Mouse (Mus musculus) MEL (cell line): ENCODE measurements around the gene Tmem44. TPM values are rescaled to one million over a fixed set of nuclear protein-coding genes. Genes with fewer than 3 reads are reported as not detected.

Source experiments
- DNase-seq: peaks from one replicate; pipeline ENCODE4 v3.0.0; 2011; ENCODE audit warnings: low read depth, low spot score
- H3K27ac ChIP-seq: 2 replicates; pipeline ENCODE4 v1.5.1; 2012; ENCODE audit warnings: low read depth, mild to moderate bottlenecking, control low read depth, low read length, moderate library complexity; ENCODE audit not compliant: control insufficient read depth
- H3K27me3 ChIP-seq, 2 experiments: fragments of 150-350 bp in 1 of 2; sonication (generic) in 1 of 2; 2 replicates each; pipeline ENCODE4 v1.6.1; 2012; ENCODE audit warnings: low read length in 2 of 2, mild to moderate bottlenecking in 2 of 2, improper control_type of control experiment in 1 of 2, moderate library complexity in 1 of 2; ENCODE audit not compliant: insufficient read depth in 2 of 2, control insufficient read depth in 1 of 2
- H3K36me3 ChIP-seq, 2 experiments: 2 replicates each; pipeline ENCODE4 v1.6.1; 2012 to 2014; ENCODE audit warnings: low read length in 2 of 2, improper control_type of control experiment in 1 of 2, inconsistent platforms in 1 of 2, mild to moderate bottlenecking in 1 of 2; ENCODE audit not compliant: insufficient read depth in 2 of 2, control insufficient read depth in 1 of 2
- H3K4me1 ChIP-seq, 2 experiments: fragments of 150-350 bp in 1 of 2; sonication (generic) in 1 of 2; 2 replicates each; pipeline ENCODE4 v1.6.1; 2012; ENCODE audit warnings: low read length in 2 of 2, improper control_type of control experiment in 1 of 2, mild to moderate bottlenecking in 1 of 2; ENCODE audit not compliant: insufficient read depth in 2 of 2, control insufficient read depth in 1 of 2
- H3K4me3 ChIP-seq, 2 experiments: fragments of 150-350 bp in 1 of 2; sonication (generic) in 1 of 2; 2 replicates each; pipeline ENCODE4 v1.5.1; 2012; ENCODE audit warnings: low read depth in 2 of 2, low read length in 2 of 2, mild to moderate bottlenecking in 2 of 2, moderate library complexity in 2 of 2, control low read depth in 1 of 2, improper control_type of control experiment in 1 of 2; ENCODE audit not compliant: control insufficient read depth in 1 of 2, insufficient read depth in 1 of 2
- H3K79me2 ChIP-seq: 2 replicates; pipeline ENCODE4 v1.6.1; 2012; ENCODE audit warnings: mild to moderate bottlenecking, low read length, moderate library complexity; ENCODE audit not compliant: control insufficient read depth, poor library complexity, insufficient read depth
- H3K9ac ChIP-seq: 2 replicates; pipeline ENCODE4 v1.6.1; 2012; ENCODE audit warnings: low read depth, mild to moderate bottlenecking, control low read depth, low read length, moderate library complexity; ENCODE audit not compliant: control insufficient read depth, poor library complexity, severe bottlenecking
- H3K9me3 ChIP-seq: fragments of 150-350 bp; sonication (generic); replicated peaks from 2 replicates; pipeline ENCODE4 v1.6.1; 2012; ENCODE audit warnings: mild to moderate bottlenecking, low read length, improper control_type of control experiment, moderate library complexity; ENCODE audit not compliant: insufficient read depth
- CHD2 ChIP-seq: IDR thresholded peaks from 2 replicates; pipeline ENCODE4 v1.6.1; 2011; ENCODE audit warnings: low read length, improper control_type of control experiment
- CTCF ChIP-seq, 3 experiments: IDR thresholded peaks in 2 of 3; conservative IDR thresholded peaks in 1 of 3; 2 replicates each; pipeline ENCODE4 v1.5.1; 2011 to 2012; ENCODE audit warnings: low read length in 3 of 3, low read depth in 2 of 3, mild to moderate bottlenecking in 2 of 3, improper control_type of control experiment in 1 of 3, inconsistent platforms in 1 of 3, mixed read lengths in 1 of 3, moderate library complexity in 1 of 3; ENCODE audit not compliant: control insufficient read depth in 1 of 3, insufficient read depth in 1 of 3, poor library complexity in 1 of 3, severe bottlenecking in 1 of 3
- EP300 ChIP-seq, 2 experiments: IDR thresholded peaks; 2 replicates each; pipeline ENCODE4 v1.6.1; 2011; ENCODE audit warnings: improper control_type of control experiment in 2 of 2, low read length in 2 of 2, low read depth in 1 of 2, mild to moderate bottlenecking in 1 of 2
- GABPA ChIP-seq: IDR thresholded peaks from 2 replicates; pipeline ENCODE4 v1.6.1; 2012; ENCODE audit warnings: low read depth, mild to moderate bottlenecking, inconsistent platforms, low read length, improper control_type of control experiment, moderate library complexity
- GATA1 ChIP-seq: IDR thresholded peaks from 2 replicates; pipeline ENCODE4 v1.6.1; 2011; ENCODE audit warnings: low read depth, low read length, improper control_type of control experiment
- KAT2A ChIP-seq: conservative IDR thresholded peaks from 2 replicates; pipeline ENCODE4 v1.6.1; 2012; ENCODE audit warnings: low read depth, low read length, improper control_type of control experiment, inconsistent platforms
- MAX ChIP-seq: IDR thresholded peaks from 2 replicates; pipeline ENCODE4 v1.6.1; 2011; ENCODE audit warnings: low read length, improper control_type of control experiment
- NELFE ChIP-seq: IDR thresholded peaks from 2 replicates; pipeline ENCODE4 v1.6.1; 2011; ENCODE audit warnings: low read depth, low read length, improper control_type of control experiment
- NRF1 ChIP-seq: IDR thresholded peaks from 2 replicates; pipeline ENCODE4 v1.6.1; 2014; ENCODE audit warnings: low read depth, mild to moderate bottlenecking, inconsistent platforms, low read length, improper control_type of control experiment, moderate library complexity; ENCODE audit not compliant: poor library complexity, insufficient read depth, severe bottlenecking
- POLR2AphosphoS5 ChIP-seq: IDR thresholded peaks from 2 replicates; pipeline ENCODE4 v1.6.1; 2012; ENCODE audit warnings: low read depth, borderline replicate concordance, mild to moderate bottlenecking, inconsistent platforms, low read length, moderate library complexity, mixed read lengths
- RAD21 ChIP-seq: IDR thresholded peaks from 2 replicates; pipeline ENCODE4 v1.6.1; 2011; ENCODE audit warnings: mild to moderate bottlenecking, low read depth, low read length, improper control_type of control experiment
- RCOR1 ChIP-seq: IDR thresholded peaks from 2 replicates; pipeline ENCODE4 v1.6.1; 2012; ENCODE audit warnings: low read depth, mild to moderate bottlenecking, inconsistent platforms, low read length, improper control_type of control experiment
- SIN3A ChIP-seq: IDR thresholded peaks from 2 replicates; pipeline ENCODE4 v1.6.1; 2012; ENCODE audit warnings: low read length, improper control_type of control experiment, inconsistent platforms
- UBTF ChIP-seq: IDR thresholded peaks from 2 replicates; pipeline ENCODE4 v1.6.1; 2012; ENCODE audit warnings: low read depth, mild to moderate bottlenecking, inconsistent platforms, low read length, improper control_type of control experiment, moderate library complexity, borderline replicate concordance; ENCODE audit not compliant: insufficient read depth
- USF1 ChIP-seq: IDR thresholded peaks from 2 replicates; pipeline ENCODE4 v1.6.1; 2014; ENCODE audit warnings: low read depth, mild to moderate bottlenecking, inconsistent platforms, low read length, improper control_type of control experiment, moderate library complexity
- USF2 ChIP-seq, 2 experiments: IDR thresholded peaks; 2 replicates each; pipeline ENCODE4 v1.6.1; 2011 to 2012; ENCODE audit warnings: improper control_type of control experiment in 2 of 2, low read length in 2 of 2, borderline replicate concordance in 1 of 2, inconsistent platforms in 1 of 2, low read depth in 1 of 2, mild to moderate bottlenecking in 1 of 2; ENCODE audit not compliant: insufficient read depth in 1 of 2
- ZC3H11A ChIP-seq: IDR thresholded peaks from 2 replicates; pipeline ENCODE4 v1.6.1; 2012; ENCODE audit warnings: low read depth, mild to moderate bottlenecking, inconsistent platforms, low read length, improper control_type of control experiment
- ZKSCAN1 ChIP-seq: IDR thresholded peaks from 2 replicates; pipeline ENCODE4 v1.6.1; 2012; ENCODE audit warnings: low read depth, mild to moderate bottlenecking, inconsistent platforms, low read length, improper control_type of control experiment, moderate library complexity
- ZNF384 ChIP-seq: IDR thresholded peaks from 2 replicates; pipeline ENCODE4 v1.6.1; 2012; ENCODE audit warnings: low read depth, mild to moderate bottlenecking, inconsistent platforms, low read length, improper control_type of control experiment
- polyA plus RNA-seq, 2 experiments: library from polyadenylated mRNA; stranded (reverse) in 1 of 2; unstranded in 1 of 2; fragments of >175 nt in 1 of 2; fragments of >200 nt in 1 of 2; gene quantifications; 2 replicates each; pipeline versions ENCODE4 v1.2.1 to v1.2.4; 2012; ENCODE audit warnings: low replicate concordance in 2 of 2, low read depth in 1 of 2; ENCODE audit not compliant: insufficient read length in 2 of 2, insufficient read depth in 1 of 2, missing spikeins in 1 of 2
- total RNA-seq: library from RNA; depleted of rRNA; stranded (reverse); fragments of 300-350 nt; gene quantifications from 2 replicates; pipeline ENCODE4 v1.2.3, GENCODE M21; 2012

The Tmem44 gene
- total and polyA plus RNA-seq, 3 experiments = 0.50 to 1.4 TPM; not detected in 1

- Histone ChIP-seq H3K36me3 (peaks cover 0 to 6% of the 10 kb centered on the region in 2 experiments; a peak in 2 of 4 replicates), H3K79me2 (peaks cover 4% of the 10 kb centered on the region), H3K27me3 (peaks cover 0 to 1% of the 10 kb centered on the region in 2 experiments; a peak in 2 of 4 replicates), H3K27ac (no peak overlapping the region), H3K9me3 (no peaks in the 10 kb centered on the region), H3K4me3 (no peak overlapping the region), H3K9ac (no peak overlapping the region), H3K4me1 (peaks cover 0 to 2% of the 10 kb centered on the region in 2 experiments; a peak in 3 of 4 replicates)
- DNase-seq = peak; percentile 43
- TF ChIP-seq POLR2AphosphoS5 (no peak), RCOR1 (peak; percentile 28; the same call in 1 of the 2 replicates), CTCF (IDR thresholded peaks at IDR 0.05 in 2 of 3, conservative IDR thresholded peaks at IDR 0.05 in 1 of 3; ENCODE audit: control insufficient read depth in 1 of 3, insufficient read depth in 1 of 3, low read depth in 2 of 3, low read length in 3 of 3, poor library complexity in 1 of 3, severe bottlenecking in 1 of 3) (peak; percentile 55 to 75 (median 64)), MAX (no peak), NRF1 (no peak)
These were observed 41.3 kb upstream of the Tmem44 start for GRCm38 (mm10) chr16:30591990-30592389.

- H3K79me2 ChIP-seq = peaks cover 16% of the 10 kb centered on the region
- no peak overlapping the region for H3K27ac ChIP-seq
- H3K9ac ChIP-seq = no peak overlapping the region
- H3K27me3 ChIP-seq = peaks cover 0 to 1% of the 10 kb centered on the region in 2 experiments; a peak in 2 of 4 replicates
- no peak overlapping the region for H3K4me3 ChIP-seq
- peaks cover 2 to 5% of the 10 kb centered on the region in 2 experiments for H3K4me1 ChIP-seq
- no peaks in the 10 kb centered on the region for H3K9me3 ChIP-seq
- DNase-seq = no peak
- H3K36me3 ChIP-seq = peaks cover 0 to 12% of the 10 kb centered on the region in 2 experiments
- TF ChIP-seq USF2 (IDR thresholded peaks at IDR 0.05; ENCODE audit: borderline replicate concordance in 1 of 2, insufficient read depth in 1 of 2, low read depth in 1 of 2, low read length in 2 of 2) = no peak
- peak; percentile 14 for TF ChIP-seq RAD21
- TF ChIP-seq, all 39 proteins: peak for 1
These were observed 39.9 kb upstream of the Tmem44 start for GRCm38 (mm10) chr16:30590264-30591209.

- Histone ChIP-seq H3K27me3 (no peaks in the 10 kb centered on the region), H3K4me3 (peak within 1 kb of the TSS; percentile 76 to 82), H3K79me2 (peaks cover 28% of the 10 kb centered on the region), H3K9ac (peak within 1 kb of the TSS; percentile 87), H3K4me1 (peaks cover 2 to 7% of the 10 kb centered on the region in 2 experiments), H3K36me3 (peaks cover 10 to 13% of the 10 kb centered on the region in 2 experiments), H3K9me3 (no peaks in the 10 kb centered on the region), H3K27ac (peak within 1 kb of the TSS; percentile 76)
- peak; percentile 97 for DNase-seq
- TF ChIP-seq SIN3A (peak; percentile 93), CTCF (IDR thresholded peaks at IDR 0.05 in 2 of 3, conservative IDR thresholded peaks at IDR 0.05 in 1 of 3; ENCODE audit: control insufficient read depth in 1 of 3, insufficient read depth in 1 of 3, low read depth in 2 of 3, low read length in 3 of 3, poor library complexity in 1 of 3, severe bottlenecking in 1 of 3) (peak in 2 of 3 experiments; percentile 12 to 20; a peak in 1 of 6 replicates), CHD2 (no peak), GABPA (no peak), GATA1 (no peak), EP300 (IDR thresholded peaks at IDR 0.05; ENCODE audit: low read depth in 1 of 2, low read length in 2 of 2) (no peak), NRF1 (no peak), USF1 (no peak), ZKSCAN1 (no peak), MAX (peak; percentile 56; the same call in 1 of the 2 replicates), NELFE (peak; percentile 85), UBTF (no peak), ZNF384 (peak; percentile 86), ZC3H11A (no peak), KAT2A (peak; percentile 78), USF2 (IDR thresholded peaks at IDR 0.05; ENCODE audit: borderline replicate concordance in 1 of 2, insufficient read depth in 1 of 2, low read depth in 1 of 2, low read length in 2 of 2) (no peak)
These were observed 37.1 kb upstream of the Tmem44 start, which contains the start of gene Lsg1 for GRCm38 (mm10) chr16:30587494-30588327. Lsg1 (minus strand) TSS chr16:30587592.
